In genomic region chr1:178590229-178591171, GRCm38 (mm10) we compare ENCODE assay signal across 11 mouse cellular contexts.
DNase-seq lines count a peak whose midpoint lies in the region; ATAC-seq and TF ChIP-seq lines count a peak whose summit lies in the region.
"Had no signal": no experiment of that assay in that cellular context is flagged by ENCODE, and none has a peak within 500 bp of the region (broad histone marks: within the 10 kb centered on the region; RNA-seq: fewer than 3 reads in every experiment).

No protein-coding gene starts in this region.

- no peaks in the 10 kb centered on the region for H3K36me3 ChIP-seq in ES-Bruce4 (ENCODE audit: control insufficient read depth, insufficient read depth, low read length, poor library complexity, severe bottlenecking)
- H3K36me3 ChIP-seq in limb, embryonic 14.5 days (ENCODE audit: control insufficient read depth, insufficient read depth, low read length): peaks cover 5% of the 10 kb centered on the region; the same call in 1 of the 2 replicates
- H3K36me3 ChIP-seq: limb, embryonic 15.5 days had no signal

- TF ChIP-seq EP300 in ES-Bruce4 (IDR thresholded peaks at IDR 0.05; ENCODE audit: insufficient read depth, low read depth, low read length): no peak

- ATAC-seq in hematopoietic stem cell, adult 5-6 weeks (replicated peaks in 1 of 2; ENCODE audit: insufficient read depth in 1 of 2, low FRiP score in 2 of 2, low TSS enrichment in 1 of 2, low read depth in 1 of 2, poor library complexity in 2 of 2, severe bottlenecking in 2 of 2): peak; percentile 25 to 37; a peak in 1 of 4 replicates
- peak; percentile 73 for ATAC-seq in limb, embryonic 14.5 days (ENCODE audit: low FRiP score, low read depth)
- ATAC-seq: Patski had no signal

- peak; percentile 30 for DNase-seq in layer of hippocampus, adult 9-10 months (ENCODE audit: low spot score)
- no peak for DNase-seq in layer of hippocampus, postnatal 25 days (ENCODE audit: extremely low spot score in 1 of 2, low spot score in 1 of 2)
- no peak for DNase-seq in limb, embryonic 14.5 days (ENCODE audit: low spot score)
- no peak for DNase-seq in cerebellum, adult 2 months
- DNase-seq in adipocyte (ENCODE audit: low spot score): no peak
- DNase-seq in yolk sac, embryonic 10.5 days (ENCODE audit: low spot score): no peak

- no peak overlapping the region for H3K4me2 ChIP-seq in limb, embryonic 14.5 days (replicated peaks; ENCODE audit: low read depth, low read length, severe bottlenecking)
- H3K4me2 ChIP-seq: heart, embryonic 13.5 days; limb, embryonic 15.5 days had no signal

- no peaks in the 10 kb centered on the region for H3K4me1 ChIP-seq in ES-Bruce4 (ENCODE audit: control insufficient read depth, insufficient read depth, low read length)
- peaks cover 23% of the 10 kb centered on the region for H3K4me1 ChIP-seq in limb, embryonic 14.5 days (ENCODE audit: control insufficient read depth, insufficient read depth, low read length)
- H3K4me1 ChIP-seq in cerebellum, adult 2 months (ENCODE audit: control insufficient read depth, insufficient read depth, low read length): peaks cover 17% of the 10 kb centered on the region

- no peak overlapping the region for H3K27ac ChIP-seq in ES-Bruce4 (ENCODE audit: insufficient read depth, low read length)
- H3K27ac ChIP-seq in limb, embryonic 14.5 days (replicated peaks; ENCODE audit: low read depth, low read length): no peak overlapping the region
- no peak overlapping the region for H3K27ac ChIP-seq in cerebellum, adult 2 months (ENCODE audit: insufficient read depth, low read length)
- H3K27ac ChIP-seq: heart, embryonic 13.5 days; limb, embryonic 15.5 days had no signal

- H3K9ac ChIP-seq in ES-Bruce4 (ENCODE audit: low read depth, poor library complexity, severe bottlenecking): no peak overlapping the region
- no peak overlapping the region for H3K9ac ChIP-seq in limb, embryonic 14.5 days (ENCODE audit: low read depth, low read length, severe bottlenecking)
- H3K9ac ChIP-seq: heart, embryonic 13.5 days; limb, embryonic 15.5 days had no signal

- H3K27me3 ChIP-seq in ES-Bruce4 (ENCODE audit: control insufficient read depth, insufficient read depth, low read length, poor library complexity, severe bottlenecking): no peaks in the 10 kb centered on the region
- H3K27me3 ChIP-seq in limb, embryonic 14.5 days (ENCODE audit: control insufficient read depth, insufficient read depth, low read length): no peaks in the 10 kb centered on the region
- no peaks in the 10 kb centered on the region for H3K27me3 ChIP-seq in cerebellum, adult 2 months (ENCODE audit: control insufficient read depth, insufficient read depth, low read length)
- H3K27me3 ChIP-seq: heart, embryonic 13.5 days; limb, embryonic 15.5 days; Patski had no signal

- H3K4me3 ChIP-seq in ES-Bruce4 (ENCODE audit: low read depth, low read length): 0 out of 2 replicates have a peak overlapping the region, but pooled peaks have one; percentile 3
- H3K4me3 ChIP-seq in limb, embryonic 14.5 days (replicated peaks; ENCODE audit: low read length): no peak overlapping the region
- no peak overlapping the region for H3K4me3 ChIP-seq in cerebellum, adult 2 months (replicated peaks; ENCODE audit: insufficient read depth, low read depth, low read length)
- H3K4me3 ChIP-seq: heart, embryonic 13.5 days; limb, embryonic 15.5 days had no signal

- H3K9me3 ChIP-seq in ES-Bruce4 (replicated peaks; ENCODE audit: control insufficient read depth, insufficient read depth, low read length, poor library complexity, severe bottlenecking): no peaks in the 10 kb centered on the region
- H3K9me3 ChIP-seq in limb, embryonic 14.5 days (ENCODE audit: control insufficient read depth, low read length): no peaks in the 10 kb centered on the region
- H3K9me3 ChIP-seq: heart, embryonic 13.5 days; limb, embryonic 15.5 days had no signal

- TF ChIP-seq CTCF in ES-Bruce4 (IDR thresholded peaks at IDR 0.05; ENCODE audit: low read depth, low read length): no peak
- TF ChIP-seq CTCF in cerebellum, adult 2 months (IDR thresholded peaks at IDR 0.05; ENCODE audit: borderline replicate concordance, insufficient read depth, low read depth, low read length): no peak

- no peak for TF ChIP-seq POLR2A in ES-Bruce4 (IDR thresholded peaks at IDR 0.05; ENCODE audit: insufficient read depth, low read length)
- TF ChIP-seq POLR2A in limb, embryonic 14.5 days (IDR thresholded peaks at IDR 0.05; ENCODE audit: borderline replicate concordance, extremely low read depth, insufficient read depth, insufficient read length): no peak
- TF ChIP-seq POLR2A in cerebellum, adult 2 months (IDR thresholded peaks at IDR 0.05; ENCODE audit: borderline replicate concordance, insufficient read depth, low read length): no peak

- whole genome bisulfite sequencing in limb, embryonic 14.5 days: 35% methylated on average over 13 of the region's 13 CpGs
- WGBS in cerebellum, adult 2 months: 77% methylated on average over 13 of the region's 13 CpGs
